Mouse (Mus musculus): ENCODE measurements at regions not wholly inside any gene's neighbourhood (a gene's known extent, or its start where the extent isn't known, plus 50 kb on each side); places are given as distances from the start of the nearest gene placed in this dataset.

GRCm38 (mm10) chr3:148762541-148763225, 227.7 kb downstream of the Adgrl2 start:
- no peak overlapping the region for H3K4me3 ChIP-seq
- 84% methylated on average over 11 of the region's 11 CpGs for WGBS
- H3K4me1 ChIP-seq = no peaks in the 10 kb centered on the region
- ATAC-seq (ENCODE audit: low FRiP score, low read depth) = no peak
- H3K9me3 ChIP-seq = no peaks in the 10 kb centered on the region
- H3K9ac ChIP-seq = no peak overlapping the region
- no peaks in the 10 kb centered on the region for H3K27me3 ChIP-seq (replicated peaks)
- H3K4me2 ChIP-seq (replicated peaks) = no peak overlapping the region
- no peaks in the 10 kb centered on the region for H3K36me3 ChIP-seq
- no peak overlapping the region for H3K27ac ChIP-seq

- no peaks in the 10 kb centered on the region for H3K9me3 ChIP-seq
- no peak overlapping the region for H3K4me3 ChIP-seq
- ATAC-seq (ENCODE audit: low FRiP score, low read depth) = no peak
- H3K4me2 ChIP-seq (replicated peaks) = no peak overlapping the region
- H3K9ac ChIP-seq = no peak overlapping the region
- H3K27me3 ChIP-seq (replicated peaks) = no peaks in the 10 kb centered on the region
- H3K27ac ChIP-seq = no peak overlapping the region
- no peaks in the 10 kb centered on the region for H3K36me3 ChIP-seq
- H3K4me1 ChIP-seq = no peaks in the 10 kb centered on the region
These were observed 228.8 kb downstream of the Adgrl2 start for GRCm38 (mm10) chr3:148761586-148761985.

- H3K27me3 ChIP-seq (replicated peaks) = no peaks in the 10 kb centered on the region
- no peak overlapping the region for H3K9ac ChIP-seq
- no peaks in the 10 kb centered on the region for H3K36me3 ChIP-seq
- WGBS = 93% methylated on average over 4 of the region's 4 CpGs
- no peaks in the 10 kb centered on the region for H3K4me1 ChIP-seq
- H3K4me2 ChIP-seq (replicated peaks) = no peak overlapping the region
- no peak overlapping the region for H3K4me3 ChIP-seq
- H3K9me3 ChIP-seq = no peaks in the 10 kb centered on the region
- ATAC-seq (ENCODE audit: low FRiP score, low read depth) = no peak
- H3K27ac ChIP-seq = no peak overlapping the region
These were observed 230.9 kb downstream of the Adgrl2 start for GRCm38 (mm10) chr3:148759500-148759899.

- Histone ChIP-seq H3K27ac (no peak overlapping the region), H3K4me3 (no peak overlapping the region), H3K36me3 (no peaks in the 10 kb centered on the region), H3K4me2 (replicated peaks) (no peak overlapping the region), H3K9ac (no peak overlapping the region), H3K9me3 (no peaks in the 10 kb centered on the region), H3K4me1 (no peaks in the 10 kb centered on the region), H3K27me3 (replicated peaks) (no peaks in the 10 kb centered on the region)
- no peak for ATAC-seq (ENCODE audit: low FRiP score, low read depth)
- WGBS = 92% methylated on average over 3 of the region's 3 CpGs
These were observed 244.1 kb downstream of the Adgrl2 start for GRCm38 (mm10) chr3:148746234-148746633.

- Histone ChIP-seq H3K27ac (no peak overlapping the region), H3K36me3 (no peaks in the 10 kb centered on the region), H3K4me1 (no peaks in the 10 kb centered on the region), H3K27me3 (replicated peaks) (no peaks in the 10 kb centered on the region), H3K4me2 (replicated peaks) (no peak overlapping the region), H3K9me3 (no peaks in the 10 kb centered on the region), H3K9ac (no peak overlapping the region), H3K4me3 (no peak overlapping the region)
- 41% methylated on average over 2 of the region's 2 CpGs for WGBS
- no peak for ATAC-seq (ENCODE audit: low FRiP score, low read depth)
These were observed 245.7 kb downstream of the Adgrl2 start for GRCm38 (mm10) chr3:148744651-148745050.

GRCm38 (mm10) chr3:148734194-148734749, 256.1 kb downstream of the Adgrl2 start:
- Histone ChIP-seq H3K4me3 (no peak overlapping the region), H3K4me1 (peaks cover 5% of the 10 kb centered on the region; the same call in 1 of the 2 replicates), H3K27me3 (replicated peaks) (no peaks in the 10 kb centered on the region), H3K36me3 (no peaks in the 10 kb centered on the region), H3K27ac (no peak overlapping the region), H3K9me3 (no peaks in the 10 kb centered on the region), H3K4me2 (replicated peaks) (no peak overlapping the region), H3K9ac (no peak overlapping the region)
- 82% methylated on average over 13 of the region's 13 CpGs for WGBS
- no peak for ATAC-seq (ENCODE audit: low FRiP score, low read depth)

GRCm38 (mm10) chr3:148733227-148733854, 257.0 kb downstream of the Adgrl2 start:
- 57% methylated on average over 13 of the region's 13 CpGs for WGBS
- H3K9me3 ChIP-seq = no peaks in the 10 kb centered on the region
- no peak overlapping the region for H3K9ac ChIP-seq
- no peaks in the 10 kb centered on the region for H3K36me3 ChIP-seq
- H3K4me3 ChIP-seq = no peak overlapping the region
- H3K27ac ChIP-seq = no peak overlapping the region
- ATAC-seq (ENCODE audit: low FRiP score, low read depth) = no peak
- H3K27me3 ChIP-seq (replicated peaks) = no peaks in the 10 kb centered on the region
- H3K4me1 ChIP-seq = peaks cover 9% of the 10 kb centered on the region; the same call in 1 of the 2 replicates
- H3K4me2 ChIP-seq (replicated peaks) = no peak overlapping the region

GRCm38 (mm10) chr3:148731436-148731835, 258.9 kb downstream of the Adgrl2 start:
- peaks cover 9% of the 10 kb centered on the region; the same call in 1 of the 2 replicates for H3K4me1 ChIP-seq
- H3K27me3 ChIP-seq (replicated peaks) = no peaks in the 10 kb centered on the region
- H3K4me3 ChIP-seq = no peak overlapping the region
- no peak for ATAC-seq (ENCODE audit: low FRiP score, low read depth)
- 92% methylated on average over 3 of the region's 3 CpGs for WGBS
- H3K9ac ChIP-seq = no peak overlapping the region
- no peaks in the 10 kb centered on the region for H3K36me3 ChIP-seq
- no peaks in the 10 kb centered on the region for H3K9me3 ChIP-seq
- H3K4me2 ChIP-seq (replicated peaks) = no peak overlapping the region
- no peak overlapping the region for H3K27ac ChIP-seq

- peaks cover 9% of the 10 kb centered on the region; the same call in 1 of the 2 replicates for H3K4me1 ChIP-seq
- no peaks in the 10 kb centered on the region for H3K9me3 ChIP-seq
- no peaks in the 10 kb centered on the region for H3K36me3 ChIP-seq
- H3K4me3 ChIP-seq = no peak overlapping the region
- peak; percentile 41; the same call in 1 of the 2 replicates for ATAC-seq (ENCODE audit: low FRiP score, low read depth)
- WGBS = 67% methylated on average over 7 of the region's 7 CpGs
- no peak overlapping the region for H3K4me2 ChIP-seq (replicated peaks)
- no peaks in the 10 kb centered on the region for H3K27me3 ChIP-seq (replicated peaks)
- H3K27ac ChIP-seq = no peak overlapping the region
- no peak overlapping the region for H3K9ac ChIP-seq
These were observed 261.1 kb downstream of the Adgrl2 start for GRCm38 (mm10) chr3:148729242-148729680.

GRCm38 (mm10) chr3:148728513-148729241, 261.7 kb downstream of the Adgrl2 start:
- Histone ChIP-seq H3K27me3 (replicated peaks) (no peaks in the 10 kb centered on the region), H3K4me2 (replicated peaks) (no peak overlapping the region), H3K36me3 (no peaks in the 10 kb centered on the region), H3K4me3 (no peak overlapping the region), H3K9me3 (no peaks in the 10 kb centered on the region), H3K27ac (no peak overlapping the region), H3K4me1 (peaks cover 9% of the 10 kb centered on the region; the same call in 1 of the 2 replicates), H3K9ac (no peak overlapping the region)
- peak; percentile 37; the same call in 1 of the 2 replicates for ATAC-seq (ENCODE audit: low FRiP score, low read depth)
- 60% methylated on average over 6 of the region's 6 CpGs for WGBS

GRCm38 (mm10) chr3:148726596-148727331, 263.6 kb downstream of the Adgrl2 start:
- Histone ChIP-seq H3K4me1 (peaks cover 9% of the 10 kb centered on the region; the same call in 1 of the 2 replicates), H3K27me3 (replicated peaks) (no peaks in the 10 kb centered on the region), H3K4me2 (replicated peaks) (no peak overlapping the region), H3K36me3 (no peaks in the 10 kb centered on the region), H3K9me3 (no peaks in the 10 kb centered on the region), H3K4me3 (no peak overlapping the region), H3K27ac (no peak overlapping the region), H3K9ac (no peak overlapping the region)
- ATAC-seq (ENCODE audit: low FRiP score, low read depth) = no peak
- 61% methylated on average over 10 of the region's 10 CpGs for WGBS
